Mouse (Mus musculus) testis, postnatal 10 days (tissue): ENCODE results near the gene Kif6.

ENCODE experiments used
- DNase-seq: peaks from one replicate; pipeline ENCODE4 v3.0.0; 2021; ENCODE audit warnings: low spot score

Kif6 gene

DNA sequence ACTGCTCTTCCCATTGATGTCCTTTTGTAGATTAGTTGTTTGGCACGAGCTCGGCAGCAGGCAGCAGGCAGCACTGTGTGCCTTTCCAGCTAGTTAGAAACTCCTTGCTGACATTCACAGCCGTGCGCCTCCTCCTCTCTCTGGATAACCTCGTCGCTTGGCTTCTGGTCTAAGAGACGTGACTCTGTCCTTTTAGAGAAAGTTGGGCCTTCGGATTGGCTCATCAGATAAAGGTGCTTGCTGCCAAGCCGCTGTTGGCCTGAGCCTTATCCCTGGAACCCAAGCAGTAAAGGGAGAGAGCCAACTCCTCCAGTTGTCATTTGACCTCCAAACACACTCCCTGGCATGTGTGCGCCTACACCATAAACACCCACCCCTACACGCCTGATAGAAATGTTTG lies 123.4 kb downstream of the Kif6 start:
- DNase-seq, result peak; percentile 55

DNA sequence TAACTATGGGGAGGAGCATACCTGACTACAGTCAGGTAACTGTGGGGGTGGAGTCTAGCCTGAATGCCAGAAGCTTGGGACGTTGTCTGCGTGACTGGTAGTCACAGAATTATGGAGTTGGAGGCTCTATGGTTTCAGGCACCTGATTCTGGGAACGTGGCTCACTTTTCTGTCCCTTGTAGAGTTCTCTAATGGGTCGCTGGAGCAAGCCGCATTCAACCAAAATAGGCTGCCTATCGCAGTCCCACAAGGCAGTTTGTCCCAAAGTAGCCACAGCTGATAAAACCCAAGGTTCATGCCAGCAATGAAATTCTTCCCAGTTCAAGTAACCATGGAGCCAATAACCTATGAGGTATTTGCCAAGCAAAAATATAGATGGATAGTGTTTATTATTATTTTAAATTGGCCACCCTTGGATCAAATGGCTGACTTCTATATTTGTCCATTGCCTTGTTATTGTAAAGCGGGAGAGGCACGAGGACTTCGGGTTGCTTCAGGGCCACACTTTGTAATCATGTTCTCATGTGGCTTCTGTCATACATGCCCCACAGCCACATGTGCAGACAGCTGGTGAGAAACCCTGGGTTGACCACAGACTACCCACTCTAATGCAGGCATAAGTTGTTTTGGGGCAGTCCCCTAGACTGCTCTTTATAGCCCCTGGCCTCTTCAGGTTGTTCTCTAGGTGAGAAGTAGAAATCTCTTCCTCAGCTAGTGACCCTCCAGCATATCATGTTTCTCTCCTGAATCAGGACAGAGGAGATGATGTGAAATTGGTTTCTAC lies 125.2 kb downstream of the Kif6 start:
- DNase-seq, result no peak

DNA sequence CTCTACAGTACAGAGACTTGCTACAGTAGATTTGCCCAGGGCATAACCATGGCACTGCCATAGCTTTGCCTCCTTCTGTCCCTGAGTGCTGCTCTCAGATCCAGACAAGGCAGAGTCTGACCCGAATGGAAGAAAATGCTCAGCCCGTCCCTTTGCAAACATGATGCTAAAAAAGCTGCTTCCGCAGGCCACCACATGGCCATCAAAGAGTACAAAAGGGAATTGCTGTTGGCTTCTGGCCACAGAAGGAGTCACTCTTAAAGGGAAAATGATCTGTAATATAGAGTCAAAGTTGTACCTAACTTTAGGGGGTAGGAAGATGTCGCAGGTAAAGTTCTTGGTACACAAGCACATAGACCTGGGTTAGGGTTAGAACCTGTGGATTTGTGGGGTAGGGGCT lies 126.2 kb downstream of the Kif6 start:
- no peak for DNase-seq

DNA sequence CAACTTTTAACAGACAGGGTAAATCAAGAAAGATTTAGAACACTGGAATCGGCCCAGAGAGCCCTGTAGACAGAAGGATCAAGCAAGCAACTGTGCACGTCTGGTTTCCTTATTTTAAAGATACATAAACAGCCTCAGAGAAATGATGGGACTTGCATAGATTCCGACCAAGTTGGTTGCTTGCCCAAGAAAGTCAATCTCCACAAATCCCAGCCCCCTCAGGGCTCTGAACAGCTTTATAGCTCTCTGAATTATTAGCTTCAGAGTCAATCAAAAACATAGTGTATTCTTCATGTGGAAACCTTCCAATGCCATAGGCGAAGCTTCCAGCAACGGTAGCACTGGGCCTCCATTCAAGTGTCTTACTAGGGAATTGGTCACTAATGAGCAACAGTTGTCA lies 127.0 kb downstream of the Kif6 start:
- DNase-seq, result no peak

DNA sequence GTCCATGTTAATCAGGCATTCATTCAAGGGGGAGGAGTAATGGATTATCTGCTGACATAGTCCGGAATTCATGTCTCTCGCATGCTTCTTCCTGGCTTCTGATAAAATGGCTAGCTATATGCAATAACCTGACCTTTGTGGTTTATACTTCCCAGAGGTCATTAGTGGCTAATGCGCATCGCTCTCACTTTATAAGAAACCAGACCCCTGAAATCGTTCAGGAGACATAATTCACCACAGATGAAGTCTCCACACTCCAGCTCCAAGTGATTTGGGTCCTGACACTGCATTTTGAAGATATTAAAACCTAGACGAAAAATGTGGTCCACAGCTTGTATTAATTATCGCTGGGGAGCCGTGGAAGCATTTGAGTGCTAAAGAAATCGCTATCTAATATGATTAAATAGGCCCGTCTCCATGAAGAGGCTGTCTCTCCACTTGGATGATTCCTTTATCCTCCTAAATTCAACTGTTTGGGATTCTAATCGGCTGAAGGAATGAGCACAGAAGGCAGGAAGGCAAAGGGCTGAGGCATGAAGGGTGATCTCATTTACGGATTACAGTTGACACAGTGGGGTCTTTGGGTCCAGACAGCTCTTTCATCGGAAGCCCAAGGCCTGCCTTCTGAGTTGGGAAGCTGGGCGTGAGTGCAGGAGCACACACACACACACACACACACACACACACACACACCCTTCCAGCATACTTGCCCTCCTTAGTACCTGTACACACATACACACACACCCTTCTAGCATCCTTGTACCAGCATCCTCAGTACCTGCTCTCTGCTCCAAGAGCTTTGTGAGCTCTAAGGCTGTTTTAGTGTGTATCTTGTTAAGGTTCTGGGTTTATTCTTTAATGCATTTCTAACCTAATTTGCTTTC lies 128.9 kb downstream of the Kif6 start:
- DNase-seq, result no peak

DNA sequence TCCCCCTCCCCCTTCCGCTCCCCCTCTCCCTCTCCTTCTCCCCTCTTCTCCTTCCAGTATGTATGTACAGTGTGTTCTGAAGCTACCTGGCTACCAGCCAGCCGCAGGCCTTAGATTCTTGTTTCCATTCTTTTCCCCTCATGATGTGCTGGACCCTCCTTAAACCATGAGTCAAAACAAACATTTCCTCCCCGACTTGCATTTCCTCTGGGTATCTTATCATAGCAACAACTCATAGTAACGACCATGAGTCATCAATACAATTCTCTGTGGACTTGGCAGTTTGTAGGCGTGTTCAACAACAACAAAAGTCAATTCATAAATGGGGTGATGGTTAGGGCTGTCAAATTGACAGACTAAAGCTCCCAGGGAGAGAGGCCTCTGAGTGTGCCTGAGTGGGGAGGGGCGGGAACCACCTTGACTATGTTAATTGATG lies 136.0 kb downstream of the Kif6 start:
- no peak for DNase-seq

DNA sequence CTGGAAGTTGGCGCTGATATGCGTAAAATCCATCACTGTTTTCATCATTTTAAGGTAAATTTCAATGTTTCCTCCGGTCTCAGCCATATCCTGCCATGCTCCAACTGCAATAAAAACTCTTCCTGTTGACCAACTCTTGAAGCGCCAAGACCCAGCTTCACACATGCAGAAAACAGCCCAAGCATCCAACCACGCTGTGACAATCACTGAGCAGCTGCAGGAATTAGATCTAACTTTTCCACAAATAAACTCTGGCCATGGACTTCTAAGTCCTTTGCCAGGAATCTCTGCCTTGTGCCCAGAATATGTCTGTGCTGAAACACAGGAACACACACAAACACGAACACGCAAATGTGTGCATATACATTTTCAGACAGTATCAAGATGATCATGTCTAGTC lies 138.9 kb downstream of the Kif6 start:
- no peak for DNase-seq

DNA sequence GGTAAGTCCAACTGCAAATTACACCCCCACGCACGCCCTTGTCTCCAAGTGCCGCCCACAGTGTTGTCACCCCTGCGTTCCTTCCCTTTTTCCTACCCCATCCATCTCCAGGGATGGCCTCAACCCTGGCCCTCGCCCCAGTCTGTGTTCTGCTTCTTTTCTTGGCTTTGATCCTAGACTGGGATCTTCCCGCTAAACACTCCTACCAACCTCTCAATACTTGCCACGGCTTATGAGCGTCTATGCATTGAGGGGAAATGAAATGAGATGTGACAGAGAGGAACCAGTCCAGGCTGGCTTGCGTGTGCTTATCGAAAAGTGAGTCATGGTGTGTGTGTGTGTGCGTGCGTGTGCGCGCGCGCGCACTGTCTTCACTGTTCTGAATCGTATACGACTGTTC lies 141.9 kb downstream of the Kif6 start:
- peak; percentile 56 for DNase-seq

DNA sequence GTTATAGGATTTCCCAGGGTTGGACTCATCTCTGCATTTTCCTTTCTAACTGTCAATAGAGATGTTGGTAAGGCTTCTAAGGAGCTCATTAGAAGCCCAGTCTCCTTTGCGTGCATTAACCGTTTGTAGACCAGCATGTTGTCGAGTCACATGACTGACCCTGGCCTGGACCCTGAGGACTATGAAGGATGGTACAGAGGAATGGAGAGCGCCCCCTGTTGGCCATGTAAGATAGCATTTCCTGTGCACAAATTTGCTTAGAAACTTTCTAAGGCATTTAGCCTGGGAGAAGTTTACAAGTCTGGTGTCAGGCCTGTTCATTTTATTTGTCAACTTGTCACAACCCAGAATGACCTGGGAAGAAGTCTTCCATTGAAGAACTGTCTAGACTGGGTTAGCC lies 144.1 kb downstream of the Kif6 start:
- peak; percentile 53 for DNase-seq

DNA sequence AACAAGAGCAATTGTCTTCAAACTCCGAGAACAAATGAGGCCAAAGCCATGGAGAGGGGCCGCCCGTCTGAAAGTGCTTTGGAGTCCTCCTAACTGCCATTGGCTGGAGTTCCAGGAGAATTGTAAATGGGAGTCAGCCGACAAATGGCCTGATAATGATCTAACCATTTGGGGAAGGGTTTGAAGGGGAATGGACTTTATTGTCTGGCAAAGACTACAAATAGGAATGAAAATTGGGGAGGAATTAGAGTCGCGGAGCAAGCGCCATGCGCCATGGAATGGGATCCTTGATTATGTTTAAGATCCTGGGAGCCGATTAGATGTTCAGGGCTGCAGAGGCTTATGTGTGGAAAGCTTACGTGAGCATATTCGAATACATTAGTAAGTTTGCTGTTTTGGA lies 146.3 kb downstream of the Kif6 start:
- DNase-seq, result no peak

DNA sequence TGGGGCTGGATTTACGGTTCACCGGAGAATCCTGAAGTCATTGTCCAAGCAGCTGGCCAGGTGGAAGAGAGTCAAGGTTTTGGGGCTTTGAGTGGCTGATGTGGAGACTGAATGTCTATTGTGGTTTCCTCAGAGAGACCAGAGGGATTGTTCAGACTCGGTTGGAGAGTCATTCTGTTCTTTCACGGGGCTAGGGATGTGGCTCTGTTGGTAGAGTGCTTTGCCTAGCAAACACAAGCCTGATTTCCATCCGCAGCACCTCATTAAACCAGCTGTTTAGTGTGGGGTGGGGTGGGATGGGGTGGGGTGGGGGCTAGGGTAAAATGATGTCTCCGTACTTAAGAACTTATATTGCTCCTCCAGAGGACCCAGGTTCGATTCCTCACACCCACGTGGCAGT lies 146.9 kb downstream of the Kif6 start:
- DNase-seq, result no peak

DNA sequence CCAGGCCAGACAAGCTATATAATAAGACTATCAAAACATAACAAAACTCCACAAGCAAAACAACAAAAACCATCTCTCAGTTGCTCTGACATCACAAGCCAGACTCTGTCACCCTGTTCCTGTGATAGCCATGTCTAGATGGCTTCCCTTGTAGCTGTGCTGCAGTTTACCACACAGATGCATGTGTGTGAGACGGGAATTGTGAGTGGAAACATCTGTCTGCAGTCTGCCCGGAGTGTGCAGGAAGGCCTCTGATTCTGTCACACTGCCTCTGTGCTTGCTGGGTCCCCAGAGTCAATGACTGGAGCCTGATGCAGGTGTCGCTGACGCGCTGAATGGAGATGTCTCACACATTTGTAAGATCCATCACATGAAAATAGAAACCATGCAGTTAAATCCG lies 150.0 kb downstream of the Kif6 start:
- DNase-seq, result no peak

DNA sequence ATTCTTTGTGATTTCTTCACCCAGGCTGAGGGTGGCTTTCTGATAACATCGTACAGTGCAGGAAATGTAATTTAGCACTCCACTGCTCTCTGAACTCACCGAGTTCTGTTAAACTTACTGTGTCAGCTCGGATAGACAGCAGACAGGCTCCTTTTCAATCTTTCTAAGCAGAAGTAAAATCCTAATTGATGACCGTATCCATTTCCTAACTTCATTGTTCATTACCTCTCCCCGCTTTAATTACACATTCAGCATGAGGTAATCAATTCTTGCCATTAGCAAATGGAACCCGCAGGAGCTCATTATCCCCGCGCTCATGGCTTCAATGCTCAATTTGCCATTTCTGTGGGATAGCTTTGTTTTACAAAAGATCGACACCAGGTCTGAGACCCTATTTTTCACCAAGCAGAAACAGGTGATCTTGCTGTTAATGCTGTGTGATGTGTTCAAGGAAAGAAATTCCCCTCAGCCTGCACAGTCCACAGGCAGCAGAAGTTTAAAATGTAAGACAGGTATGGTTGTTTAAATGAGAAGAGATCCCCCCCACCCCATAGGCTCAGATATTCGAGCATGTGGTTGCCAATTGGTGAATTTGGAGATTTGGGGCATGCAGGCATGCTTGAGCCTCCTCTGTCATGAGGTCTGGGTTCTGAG lies 152.9 kb downstream of the Kif6 start:
- no peak for DNase-seq

DNA sequence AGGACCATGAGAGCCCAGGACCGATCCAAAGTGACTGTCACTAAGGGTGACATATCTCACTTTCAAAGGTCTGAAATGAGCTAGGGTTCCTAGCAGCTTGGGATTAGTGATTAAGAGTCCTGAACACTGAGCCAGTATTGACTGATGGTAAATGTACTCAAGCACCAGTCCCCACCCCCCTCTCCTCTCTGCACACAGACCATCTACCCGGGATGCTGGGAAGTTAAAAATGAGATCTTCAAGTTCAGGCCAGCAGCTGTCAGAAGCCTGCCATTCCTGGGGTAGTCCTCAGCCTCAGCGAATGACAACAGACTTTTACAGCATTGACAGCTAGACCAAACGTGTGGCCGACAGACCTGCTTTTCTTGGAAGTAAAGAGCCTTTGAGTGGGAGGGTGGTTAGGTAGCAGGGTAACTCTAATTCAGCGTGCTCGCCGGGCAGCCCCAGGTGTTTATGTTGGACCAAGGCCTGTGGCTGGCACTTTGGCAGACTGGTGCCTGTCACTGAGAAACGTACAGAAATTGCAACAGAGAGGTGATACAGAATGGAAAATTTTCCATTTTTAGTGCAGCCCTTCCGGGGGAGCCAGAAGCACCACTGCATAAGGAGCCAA lies 156.9 kb downstream of the Kif6 start:
- DNase-seq, result no peak

DNA sequence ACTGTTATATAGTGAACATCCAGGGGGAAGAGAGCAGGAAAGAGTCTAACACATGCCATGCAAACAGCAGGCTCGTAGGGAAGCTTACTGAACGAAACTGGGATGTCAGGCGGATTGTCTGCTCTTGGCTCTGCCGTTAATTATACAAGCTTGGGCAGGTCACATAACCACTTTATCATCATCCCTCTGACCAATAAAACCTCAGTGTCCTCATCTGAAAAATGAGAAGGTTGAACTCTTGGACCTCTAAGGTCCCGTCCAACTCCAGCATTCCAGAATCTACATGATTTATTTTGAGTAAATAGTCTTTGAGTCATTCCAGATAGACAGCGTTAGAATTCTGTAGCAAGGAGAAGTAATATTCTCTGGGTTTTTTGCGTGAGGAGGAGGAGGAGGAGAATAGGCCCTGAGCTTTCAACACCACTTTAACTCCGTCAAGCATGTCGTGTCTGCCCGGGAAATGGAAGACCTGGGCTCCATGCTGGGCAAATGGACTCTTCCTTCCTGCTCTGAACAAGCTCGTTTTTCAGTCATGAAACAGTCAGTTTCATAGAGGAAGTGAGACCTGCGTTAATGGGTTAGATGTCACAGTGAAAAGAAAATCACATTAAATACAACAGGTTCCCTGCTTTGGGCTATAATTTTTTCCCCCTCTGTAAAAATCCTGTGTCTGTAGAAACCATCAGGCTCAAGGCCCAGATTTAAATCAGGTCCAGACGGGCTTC lies 162.3 kb downstream of the Kif6 start:
- DNase-seq, result no peak

DNA sequence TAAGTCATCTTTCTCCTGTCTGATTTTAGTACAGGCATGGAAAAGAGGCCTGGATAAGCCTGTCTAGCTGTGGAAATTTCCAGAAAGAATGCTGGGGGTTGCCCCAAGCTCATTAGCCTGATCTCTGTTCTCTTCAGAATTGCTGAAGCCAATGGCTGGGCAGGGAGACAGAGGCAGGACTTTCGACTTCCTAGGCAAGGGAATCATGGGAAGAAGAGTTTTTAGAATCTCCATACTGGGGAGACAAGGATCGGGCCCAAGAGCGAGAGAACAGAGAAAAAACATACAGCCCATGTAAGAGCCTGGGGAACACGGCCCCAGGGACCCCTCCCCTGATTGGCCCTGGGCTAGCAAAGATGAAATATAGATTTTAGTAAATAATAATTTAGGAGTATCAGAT lies 164.1 kb downstream of the Kif6 start:
- no peak for DNase-seq

DNA sequence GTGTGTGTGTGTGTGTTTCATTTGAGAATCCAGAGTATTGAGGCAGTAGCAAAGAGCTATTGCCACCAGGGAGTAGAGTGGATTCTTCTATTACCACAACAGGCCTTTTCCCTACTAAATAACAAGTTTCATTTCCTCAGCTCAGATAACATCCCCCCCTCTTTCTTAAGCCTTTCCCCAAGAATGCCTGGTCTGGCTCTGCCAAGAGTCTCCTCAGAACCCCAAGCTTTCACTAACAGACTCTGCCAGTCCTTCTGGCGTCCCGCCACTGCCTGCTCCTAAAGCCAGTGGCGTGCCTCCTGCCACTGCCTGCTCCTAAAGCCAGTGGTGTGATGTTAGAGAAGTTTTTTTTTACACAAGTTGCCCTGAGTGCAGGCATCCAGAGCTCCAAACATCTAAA lies 164.6 kb downstream of the Kif6 start:
- peak; percentile 45 for DNase-seq

DNA sequence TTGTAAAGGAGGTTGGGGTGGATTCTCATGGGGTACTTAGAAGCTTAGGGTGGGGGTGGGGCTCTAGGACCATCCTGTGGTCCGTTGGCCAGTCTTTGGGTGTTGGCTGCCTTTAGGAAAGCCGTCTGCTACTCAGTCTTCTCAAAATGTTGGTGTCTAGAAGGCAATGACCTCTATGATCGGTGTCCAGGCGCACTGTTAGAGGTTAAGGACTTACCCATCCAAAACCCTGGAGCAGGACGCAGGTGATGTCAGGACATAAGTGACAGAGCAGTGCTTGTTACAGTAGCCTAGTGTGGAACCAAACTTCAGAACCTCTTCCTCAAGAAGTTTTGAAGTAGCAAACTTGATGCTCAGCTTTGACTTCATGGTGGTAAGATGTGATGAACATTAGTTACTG lies 170.9 kb downstream of the Kif6 start:
- no peak for DNase-seq

DNA sequence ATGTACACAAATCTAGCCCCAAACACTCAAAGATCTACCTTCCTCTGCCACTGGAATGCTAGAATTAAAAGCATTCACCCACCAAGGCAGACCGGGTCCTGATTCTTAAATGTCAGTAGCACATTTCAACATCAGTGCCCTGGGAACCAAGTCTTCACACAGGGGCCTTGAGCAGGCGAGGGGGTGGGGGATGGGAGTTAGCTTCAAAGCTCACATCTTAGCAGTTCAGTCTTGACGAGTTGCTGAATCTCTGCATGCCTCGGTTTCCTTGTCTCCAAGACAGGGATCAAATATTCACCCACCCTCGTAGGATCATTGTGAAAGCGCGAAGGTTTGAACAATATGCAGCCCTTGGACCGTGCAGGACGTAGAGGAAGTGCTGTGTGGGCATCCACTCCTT lies 172.4 kb downstream of the Kif6 start:
- DNase-seq, result no peak

DNA sequence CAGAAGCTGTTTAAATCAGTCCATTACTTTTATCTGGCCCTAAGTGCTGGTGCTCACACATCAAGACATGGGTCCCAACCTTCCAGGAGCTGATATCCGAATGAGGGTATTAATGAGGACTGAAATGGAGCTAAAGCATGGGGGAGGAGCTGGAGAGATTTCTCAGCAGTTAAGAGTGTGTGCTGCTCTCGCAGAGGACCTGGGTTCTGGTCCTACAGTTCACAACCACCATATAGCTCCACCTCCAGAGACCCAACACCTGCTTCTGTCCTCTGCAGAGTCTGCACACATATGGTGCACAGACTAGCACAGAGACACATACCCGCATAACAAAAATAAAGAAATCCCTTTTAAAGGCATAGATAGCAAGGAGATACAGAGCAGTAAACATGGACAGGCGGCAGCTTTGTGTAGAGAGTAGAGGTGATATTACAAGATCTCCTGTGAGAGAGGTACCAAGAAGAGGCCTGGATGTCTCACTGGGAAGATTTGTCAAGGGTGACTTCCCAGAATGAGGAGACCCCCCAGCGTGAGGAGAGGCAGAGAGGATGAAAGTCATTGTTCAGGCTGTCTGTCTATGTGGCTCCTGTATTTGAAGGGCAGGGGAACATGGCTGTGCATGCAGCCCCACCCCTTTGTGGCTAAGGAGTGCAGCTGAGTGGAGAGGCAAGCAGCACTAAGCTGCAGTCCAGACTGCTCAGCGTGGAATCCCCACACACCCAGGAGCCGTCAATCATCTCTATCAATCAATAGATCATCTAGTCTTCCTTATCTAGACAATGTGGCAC lies 173.4 kb downstream of the Kif6 start:
- DNase-seq, result peak; percentile 30

DNA sequence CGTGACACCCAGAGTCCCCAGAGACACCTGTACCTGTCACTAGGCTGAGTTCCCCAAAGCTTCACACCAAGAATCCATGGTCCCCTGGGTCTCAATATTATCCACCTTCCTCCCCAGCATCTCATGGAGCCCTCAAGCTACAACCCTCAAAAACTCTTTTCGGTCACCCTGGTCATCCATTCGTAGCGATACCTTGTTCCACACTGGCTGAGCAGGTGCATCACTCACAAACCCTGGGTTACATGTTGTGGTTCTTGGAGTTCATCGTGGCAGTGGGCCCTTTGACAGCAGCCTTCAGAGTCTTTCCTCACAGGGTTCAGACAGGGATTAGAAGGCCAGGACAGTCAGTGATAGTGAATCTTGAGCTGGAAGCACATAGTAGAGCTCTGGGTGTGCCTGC lies 176.6 kb downstream of the Kif6 start:
- DNase-seq, result peak; percentile 9
